Mouse (Mus musculus) liver, postnatal 0 days (tissue): ENCODE results near the gene Kif1b. TPM values are rescaled to one million over a fixed set of nuclear protein-coding genes. Genes with fewer than 3 reads are reported as not detected.

Source experiments
- ATAC-seq: fragments of 200-750 bp; cut with Nextera tagmentation; 2 replicates; pipeline ENCODE4 v1.8.0; 2017; ENCODE audit warnings: mild to moderate bottlenecking, moderate library complexity
- DNase-seq: peaks from one replicate; pipeline ENCODE4 v3.0.0-alpha.2; 2016
- H3K27ac ChIP-seq: fragments of 300-500 bp; sonication (generic); 2 replicates; pipeline ENCODE4 v1.5.1; 2014; ENCODE audit warnings: antibody characterized with exemption, moderate library complexity, mild to moderate bottlenecking, low read depth
- H3K27me3 ChIP-seq: fragments of 300-500 bp; sonication (generic); 2 replicates; pipeline ENCODE4 v1.6.1; 2014; ENCODE audit warnings: low read length, control low read depth, mixed read lengths; ENCODE audit not compliant: insufficient read depth
- H3K36me3 ChIP-seq: fragments of 300-500 bp; sonication (generic); replicated peaks from 2 replicates; pipeline ENCODE4 v1.6.1; 2014; ENCODE audit warnings: mild to moderate bottlenecking, control low read depth, low read length, moderate library complexity, mixed read lengths; ENCODE audit not compliant: insufficient read depth
- H3K4me1 ChIP-seq: fragments of 300-500 bp; sonication (generic); 2 replicates; pipeline ENCODE4 v1.6.1; 2014; ENCODE audit warnings: antibody characterized with exemption, mild to moderate bottlenecking, control low read depth; ENCODE audit not compliant: insufficient read depth
- H3K4me2 ChIP-seq: fragments of 300-500 bp; sonication (generic); 2 replicates; pipeline ENCODE4 v1.6.1; 2014; ENCODE audit warnings: low read depth, mild to moderate bottlenecking, low read length, moderate library complexity, mixed read lengths
- H3K4me3 ChIP-seq: fragments of 300-500 bp; sonication (generic); 2 replicates; pipeline ENCODE4 v1.5.1; 2014; ENCODE audit warnings: low read depth, low read length
- H3K9ac ChIP-seq: fragments of 300-500 bp; sonication (generic); replicated peaks from 2 replicates; pipeline ENCODE4 v1.6.1; 2014; ENCODE audit warnings: mild to moderate bottlenecking, moderate library complexity
- H3K9me3 ChIP-seq: fragments of 300-500 bp; sonication (generic); 2 replicates; pipeline ENCODE4 v1.6.1; 2016; ENCODE audit warnings: mild to moderate bottlenecking, control low read depth, low read length, mixed read lengths
- CTCF ChIP-seq: sonication (generic); IDR thresholded peaks from 2 replicates; pipeline ENCODE4 v1.5.1; 2016; ENCODE audit warnings: antibody characterized with exemption, low read depth
- EP300 ChIP-seq: IDR thresholded peaks from 2 replicates; pipeline ENCODE4 v1.6.1; 2016; ENCODE audit warnings: antibody characterized with exemption, low read depth, mild to moderate bottlenecking
- WGBS: fragments of 180-500 bp; shearing (Covaris S2); extraction: QIAGEN DNeasy Blood & Tissue Kit; methylation state at CpG from one replicate; pipeline ENCODE4 v1.1.7; 2014; ENCODE audit not compliant: insufficient replicate concordance; 5-methylcytosine and 5-hydroxymethylcytosine counted together
- polyA plus RNA-seq: library from polyadenylated mRNA; unstranded; fragments of >200 nt; fragmentation: Nextera tagmentation; extraction: Ambion mirVana; gene quantifications from 2 replicates; pipeline ENCODE4 v1.2.1, GENCODE M21; 2015

The Kif1b gene
- polyA plus RNA-seq, 1 experiment from 2014 or later: 8.9 TPM

DNA sequence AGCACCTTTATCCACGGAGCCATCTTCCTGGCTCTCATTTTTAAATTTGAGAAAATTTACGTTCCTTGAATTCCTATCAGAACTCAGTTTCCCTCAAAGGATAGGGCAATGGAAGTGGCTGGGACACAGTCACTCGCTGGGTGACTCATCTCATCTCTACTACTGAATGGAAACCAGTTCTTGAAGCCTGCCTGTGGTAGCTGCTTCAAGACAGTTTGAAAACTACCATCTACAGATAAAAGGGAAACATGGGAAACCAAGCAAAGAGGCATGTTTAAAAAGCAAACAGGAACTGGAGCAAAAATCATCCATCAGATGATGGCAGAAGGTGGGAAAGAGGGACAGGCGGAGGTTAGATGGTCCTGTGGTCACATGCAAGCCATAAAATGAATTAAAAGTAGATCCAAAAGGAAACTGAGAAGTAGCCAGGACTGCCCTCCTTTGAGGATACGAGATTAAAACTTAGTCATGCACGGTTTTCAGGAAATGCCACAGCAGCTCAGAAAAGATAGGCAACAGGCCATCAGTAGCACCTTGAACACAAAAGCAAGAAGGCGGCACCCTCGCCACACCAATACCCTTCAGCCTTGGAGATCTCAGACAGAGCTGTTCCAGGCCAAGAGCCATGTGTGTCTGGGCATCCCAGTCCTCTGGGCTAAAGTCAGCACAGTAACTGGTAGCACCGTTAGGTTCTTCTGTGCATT lies 48.0 kb downstream of the Kif1b start:
- Histone ChIP-seq H3K4me3 (no peak overlapping the region), H3K4me2 (no peak overlapping the region), H3K9me3 (no peaks in the 10 kb centered on the region), H3K4me1 (peaks cover 2% of the 10 kb centered on the region; the same call in 1 of the 2 replicates), H3K9ac (no peak overlapping the region), H3K27me3 (no peaks in the 10 kb centered on the region), H3K36me3 (peaks cover 9% of the 10 kb centered on the region; the same call in 1 of the 2 replicates), H3K27ac (no peak overlapping the region)
- TF ChIP-seq EP300: no peak
- TF ChIP-seq CTCF: no peak
- DNase-seq (no peak), ATAC-seq (no peak)
- 69% methylated on average over 9 of the region's 9 CpGs for WGBS

- Histone ChIP-seq H3K27ac (no peak overlapping the region), H3K4me3 (no peak overlapping the region), H3K36me3 (peaks cover 9% of the 10 kb centered on the region; the same call in 1 of the 2 replicates), H3K27me3 (no peaks in the 10 kb centered on the region), H3K4me2 (no peak overlapping the region), H3K9ac (no peak overlapping the region), H3K9me3 (no peaks in the 10 kb centered on the region), H3K4me1 (peaks cover 2% of the 10 kb centered on the region; the same call in 1 of the 2 replicates)
- no peak for DNase-seq
- WGBS: 74% methylated on average over 3 of the region's 3 CpGs
- no peak for ATAC-seq
- TF ChIP-seq EP300: no peak
- no peak for TF ChIP-seq CTCF
Observed at GRCm38 (mm10) chr4:149258926-149259325, 48.6 kb downstream of the Kif1b start.

DNA sequence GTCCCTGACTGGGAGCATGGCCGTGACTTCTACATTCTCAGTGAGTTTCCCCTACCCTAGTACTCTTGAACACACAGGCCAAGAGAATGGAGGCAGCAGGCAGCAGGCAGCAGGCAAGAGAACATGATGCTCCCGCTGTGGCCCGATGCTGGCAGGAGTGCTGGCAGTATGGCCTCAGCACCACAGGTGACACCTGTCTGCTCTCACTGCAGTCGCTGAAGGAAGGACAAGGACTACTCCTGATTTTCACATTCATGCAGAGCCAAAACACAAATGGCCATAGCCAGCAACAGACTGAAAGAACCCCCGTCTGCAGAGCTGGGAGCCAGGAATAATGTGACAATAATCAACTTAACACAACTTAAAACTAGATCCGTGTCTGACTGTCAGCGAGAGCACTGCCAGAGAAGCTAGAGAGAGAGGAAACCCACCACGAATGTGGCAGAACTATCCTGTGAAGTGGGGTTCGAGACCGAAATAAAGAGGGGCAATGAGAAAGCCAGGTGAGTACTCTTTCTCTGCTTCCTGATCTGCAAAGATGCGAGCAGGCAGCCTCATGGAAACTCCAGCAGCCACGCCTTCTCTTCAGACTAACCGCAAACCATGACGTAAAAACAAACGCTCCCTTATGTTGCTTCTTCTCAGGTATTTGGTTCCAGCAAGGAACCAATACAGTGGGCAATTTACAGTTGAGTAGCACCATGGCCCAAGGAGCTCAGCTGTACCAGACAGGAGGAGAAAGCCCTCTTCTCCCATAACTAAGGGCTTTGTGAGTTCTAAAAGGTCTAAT lies 50.8 kb downstream of the Kif1b start:
- Histone ChIP-seq H3K27ac (no peak overlapping the region), H3K27me3 (no peaks in the 10 kb centered on the region), H3K4me1 (peaks cover 2% of the 10 kb centered on the region; the same call in 1 of the 2 replicates), H3K9me3 (no peaks in the 10 kb centered on the region), H3K4me2 (no peak overlapping the region), H3K9ac (no peak overlapping the region), H3K36me3 (peaks cover 5% of the 10 kb centered on the region; the same call in 1 of the 2 replicates), H3K4me3 (no peak overlapping the region)
- 85% methylated on average over 15 of the region's 15 CpGs for WGBS
- DNase-seq: no peak
- ATAC-seq: no peak
- TF ChIP-seq EP300: no peak

DNA sequence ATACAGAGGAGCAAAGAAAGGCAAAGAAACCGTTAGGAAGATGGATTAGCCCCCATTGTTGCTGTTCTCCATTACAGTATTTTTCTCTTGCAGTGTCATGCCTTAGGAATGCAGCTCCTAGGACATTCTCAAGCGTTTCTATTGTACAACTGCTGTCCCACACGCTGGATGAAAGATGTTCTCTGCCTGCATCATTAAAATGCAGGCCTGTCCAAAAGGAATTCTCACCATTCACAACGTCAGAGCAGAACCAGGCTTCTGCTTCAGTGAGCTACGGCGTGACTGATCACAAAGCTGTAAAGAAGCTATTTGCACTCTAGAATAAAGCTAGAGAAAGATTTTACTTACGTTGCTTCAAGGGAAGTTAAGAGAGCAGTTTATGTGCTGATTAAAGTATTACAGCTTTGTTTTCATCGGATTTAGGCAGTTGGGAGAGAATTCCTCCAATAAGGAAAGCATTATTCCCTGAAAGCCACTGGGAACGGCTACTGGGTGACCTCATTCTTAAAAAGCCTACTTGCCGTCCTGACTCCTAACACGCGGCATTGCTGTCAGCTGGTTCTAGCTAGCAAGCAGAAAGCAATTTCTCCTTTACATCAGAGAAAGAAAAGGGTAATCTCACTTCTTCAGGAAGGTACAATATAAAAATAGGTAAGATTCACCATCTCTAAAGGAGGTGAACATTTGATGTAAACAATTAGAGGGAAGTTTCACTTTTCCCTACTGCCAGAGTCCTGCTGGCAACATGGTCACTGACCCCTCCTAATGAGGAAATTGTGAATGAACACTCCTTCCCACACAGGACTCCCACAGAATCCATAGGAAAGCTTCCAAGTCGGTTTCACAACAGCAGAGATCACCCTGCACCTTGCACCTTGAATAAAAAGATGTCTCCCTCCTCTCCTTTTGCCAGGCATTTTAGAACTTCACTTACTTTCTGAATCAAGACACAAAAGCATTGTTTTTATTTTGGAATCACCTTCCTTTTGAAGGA lies 51.9 kb downstream of the Kif1b start:
- TF ChIP-seq CTCF (no peak), EP300 (no peak)
- H3K36me3 ChIP-seq: peaks cover 10% of the 10 kb centered on the region; the same call in 1 of the 2 replicates
- DNase-seq: no peak
- WGBS: 68% methylated on average over 13 of the region's 13 CpGs
- no peaks in the 10 kb centered on the region for H3K27me3 ChIP-seq
- H3K4me1 ChIP-seq: no peaks in the 10 kb centered on the region
- no peaks in the 10 kb centered on the region for H3K9me3 ChIP-seq
- no peak overlapping the region for H3K9ac ChIP-seq
- no peak overlapping the region for H3K4me3 ChIP-seq
- ATAC-seq: peak; percentile 61; the same call in 1 of the 2 replicates
- peak overlapping the region; percentile 52 for H3K27ac ChIP-seq
- H3K4me2 ChIP-seq: no peak overlapping the region

- Histone ChIP-seq H3K36me3 (peaks cover 10% of the 10 kb centered on the region; the same call in 1 of the 2 replicates), H3K27ac (no peak overlapping the region), H3K4me1 (no peaks in the 10 kb centered on the region), H3K27me3 (no peaks in the 10 kb centered on the region), H3K4me3 (no peak overlapping the region), H3K4me2 (no peak overlapping the region), H3K9me3 (no peaks in the 10 kb centered on the region), H3K9ac (no peak overlapping the region)
- TF ChIP-seq CTCF (no peak), EP300 (no peak)
- no peak for ATAC-seq
- WGBS: 77% methylated on average over 4 of the region's 4 CpGs
- no peak for DNase-seq
Observed at GRCm38 (mm10) chr4:149254827-149255226, 52.7 kb downstream of the Kif1b start.
